Mouse (Mus musculus): Measurements from ENCODE around the gene Gmeb1. TPM values are rescaled to one million over a fixed set of nuclear protein-coding genes. Genes with fewer than 3 reads are reported as not detected.

Gmeb1 gene
- total RNA-seq, 2 experiments from 2014 or later: 21.4 to 23.4 TPM

DNA sequence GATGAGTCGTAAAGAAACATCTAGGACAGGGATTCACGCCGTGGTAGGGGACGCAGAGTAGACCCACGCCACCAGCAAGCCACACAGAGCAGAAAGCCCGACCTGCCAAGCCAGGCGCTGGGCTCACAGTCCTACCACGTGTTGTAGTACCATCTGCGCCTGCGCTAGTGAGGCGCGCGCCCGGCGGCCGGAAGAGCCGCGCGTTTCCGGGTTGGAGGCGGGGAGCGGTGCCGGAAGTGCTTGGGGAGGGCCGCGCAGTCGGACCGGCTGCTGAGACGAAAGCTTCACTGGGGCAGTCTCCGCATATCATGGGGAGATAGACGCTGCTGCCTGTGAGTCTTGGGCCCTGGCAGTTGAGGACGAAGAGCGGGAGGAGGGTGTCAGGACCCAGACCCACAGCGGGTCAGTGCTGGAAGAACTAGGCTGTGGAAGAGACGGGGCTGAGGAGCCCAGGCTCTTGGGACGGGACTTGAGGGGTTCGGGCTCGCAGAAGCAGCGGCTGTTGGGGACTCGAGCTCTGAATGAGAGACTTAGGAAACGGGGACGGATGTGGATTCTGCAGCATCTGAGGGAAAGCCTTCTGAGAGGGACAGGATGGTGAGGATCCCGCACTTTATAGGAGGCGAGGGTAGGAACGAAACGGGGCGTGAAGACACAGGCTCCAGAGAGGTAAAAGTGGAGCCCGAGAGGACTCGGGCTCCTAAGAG lies 12.9 kb upstream of the Gmeb1 start, which contains the start of gene Taf12:
Gene Taf12, plus strand, starts transcription at position 220 of the 707 bp plus-strand sequence.
- DNase-seq (ENCODE audit: low spot score in 2 of 2): peak; percentile 91 to 94

DNA sequence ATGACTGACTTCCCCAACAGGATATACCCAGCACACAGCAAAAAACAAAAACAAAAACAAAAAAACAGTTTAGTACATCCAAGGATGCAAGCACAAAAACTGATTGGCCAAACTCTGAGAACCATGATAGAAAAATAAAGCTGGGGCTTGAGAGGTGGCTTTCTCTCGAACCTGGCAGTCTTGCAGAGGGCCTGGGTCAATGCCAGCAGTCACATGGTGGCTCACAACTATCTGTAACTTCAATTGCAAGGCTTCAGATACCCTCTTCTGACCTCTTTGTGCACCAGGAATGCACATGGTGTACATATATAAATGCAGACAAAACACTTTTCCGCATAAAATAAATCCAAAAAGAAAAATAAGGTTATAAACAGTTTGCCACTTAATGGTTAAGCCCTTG lies 11.8 kb upstream of the Gmeb1 start:
- DNase-seq (ENCODE audit: low spot score in 2 of 2): no peak

DNA sequence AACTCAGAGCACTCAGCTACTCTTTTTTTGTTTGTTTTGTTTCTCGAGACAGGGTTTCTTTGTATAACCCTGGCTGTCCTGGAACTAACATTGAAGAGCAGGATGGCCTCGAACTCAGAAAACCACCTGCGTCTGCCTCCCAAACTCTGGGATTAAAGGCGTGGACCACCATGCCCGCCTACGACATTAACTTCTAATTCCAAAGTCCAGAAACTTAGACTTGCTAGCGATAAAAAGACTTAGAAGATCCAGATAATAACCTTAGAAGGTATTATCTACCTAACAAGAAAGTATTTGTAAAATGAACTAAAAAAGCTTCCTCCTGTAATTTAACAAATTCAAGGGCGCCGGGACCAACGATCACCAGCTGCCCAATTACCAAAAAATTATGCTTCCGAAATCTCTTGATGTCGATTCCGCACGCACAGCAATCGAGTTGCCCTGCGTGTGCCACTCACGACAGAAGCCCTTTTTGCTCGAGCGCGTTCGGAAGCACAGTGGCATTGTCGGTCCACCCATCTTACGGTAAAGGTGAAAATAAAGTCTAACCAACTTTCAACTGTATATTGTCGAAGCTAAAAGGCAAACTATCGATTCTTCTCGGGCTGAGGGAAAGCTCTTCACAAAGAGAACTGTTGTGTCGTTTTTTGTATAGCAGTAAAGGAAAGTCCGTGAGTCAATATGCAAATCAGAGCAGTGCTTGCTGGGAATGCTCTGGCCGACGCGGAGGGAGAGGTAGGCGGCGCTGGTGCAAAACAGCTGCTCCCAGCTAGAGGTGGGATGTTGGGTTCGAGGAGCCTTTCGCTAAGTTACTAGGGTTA lies 8.5 kb upstream of the Gmeb1 start:
- peak; percentile 78 to 87 for DNase-seq (ENCODE audit: low spot score in 2 of 2)

DNA sequence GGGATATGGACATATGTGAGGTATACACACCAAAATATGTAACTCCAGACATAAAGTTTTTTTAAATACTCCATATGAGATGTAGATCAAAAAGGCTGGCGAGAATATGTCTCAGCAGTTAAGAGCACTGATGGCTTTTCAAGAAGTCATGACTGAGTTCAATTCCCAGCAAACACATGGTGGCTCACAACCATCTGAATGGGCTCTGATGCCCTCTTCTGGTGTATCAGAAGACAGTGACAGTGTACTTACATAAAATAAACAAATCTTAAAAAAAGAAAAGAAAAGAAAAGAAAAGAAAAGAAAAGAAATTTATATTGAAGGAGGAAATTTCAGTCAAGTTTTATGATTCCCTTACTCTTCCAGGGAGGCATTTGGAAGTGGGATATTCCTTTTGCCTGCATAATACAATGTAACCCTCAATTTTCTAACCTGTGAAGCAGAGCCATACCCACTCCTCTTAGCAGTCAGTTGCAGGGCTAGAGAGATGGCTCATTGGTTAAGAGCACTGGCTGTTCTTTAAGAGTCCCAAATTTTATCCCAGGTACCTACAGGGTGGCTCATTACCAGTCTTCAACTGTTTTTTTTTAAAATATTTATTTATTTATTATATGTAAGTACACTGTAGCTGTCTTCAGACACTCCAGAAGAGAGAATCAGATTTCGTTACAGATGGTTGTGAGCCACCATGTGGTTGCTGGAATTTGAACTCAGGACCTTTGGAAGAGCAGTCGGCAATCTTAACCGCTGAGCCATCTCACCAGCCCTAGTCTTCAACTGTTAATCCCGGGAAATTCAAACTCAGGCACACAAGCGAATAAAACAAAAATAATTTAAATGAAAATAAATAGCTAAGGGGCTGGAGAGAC lies 7.7 kb upstream of the Gmeb1 start:
- no peak for DNase-seq (ENCODE audit: low spot score in 2 of 2)

DNA sequence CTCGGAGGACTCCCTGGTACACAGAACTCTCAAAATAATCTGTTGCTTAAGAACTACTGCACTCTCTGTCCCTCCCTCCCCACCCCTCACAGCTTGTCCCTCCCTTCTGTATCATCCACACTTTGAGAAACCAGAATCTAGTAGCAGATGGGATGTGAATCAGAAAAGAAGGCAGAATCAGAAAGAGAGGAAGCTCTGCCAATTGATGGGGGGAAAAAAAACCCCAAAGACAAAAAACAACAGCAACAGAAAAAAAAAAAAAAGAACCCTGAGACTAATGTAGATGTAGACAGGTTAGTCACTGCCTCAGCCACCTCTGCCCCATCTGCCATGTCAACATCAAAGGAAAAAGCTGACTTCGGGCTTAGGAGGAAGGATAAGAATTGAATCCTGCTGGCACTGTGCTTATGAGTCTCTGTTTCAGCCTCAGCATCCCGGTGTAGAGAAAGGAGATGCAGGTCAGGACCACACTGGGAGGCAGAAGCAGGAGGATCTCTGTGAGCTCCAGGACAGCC lies 5.5 kb upstream of the Gmeb1 start:
- peak in 1 of 2 experiments; percentile 60 for DNase-seq (ENCODE audit: low spot score in 2 of 2)

DNA sequence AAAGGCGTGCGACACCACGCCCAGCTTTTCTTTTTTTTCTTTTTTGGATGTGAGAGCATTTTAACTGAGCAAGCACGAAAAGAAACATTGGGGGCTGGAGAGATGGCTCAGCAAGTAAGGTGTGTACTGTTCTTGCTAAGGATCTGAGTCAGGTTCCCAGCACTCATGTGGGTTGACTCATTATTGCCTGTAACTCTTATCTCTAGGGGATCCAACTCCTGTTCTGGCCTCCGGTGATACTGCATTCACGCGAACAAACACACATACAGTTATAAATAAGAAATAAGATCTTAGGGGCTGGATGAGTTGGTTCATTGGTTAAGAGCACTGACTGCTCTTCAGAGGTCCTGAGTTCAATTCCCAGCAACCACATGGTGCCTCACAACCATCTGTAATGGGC lies 1.9 kb upstream of the Gmeb1 start:
- no peak for DNase-seq (ENCODE audit: low spot score in 2 of 2)

DNA sequence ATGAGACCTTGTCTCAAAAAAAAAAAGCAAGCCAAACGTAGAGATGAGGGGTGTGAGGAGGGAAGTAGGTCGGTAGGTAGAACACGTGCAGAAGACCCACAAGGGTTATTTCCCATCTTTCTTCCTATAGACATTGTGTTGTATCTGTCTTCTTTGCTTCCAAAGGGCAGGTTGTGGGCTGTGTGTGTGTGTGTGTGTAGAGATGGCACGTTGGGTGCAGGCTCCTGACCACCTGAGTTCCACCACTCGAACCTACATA lies 885 bp upstream of the Gmeb1 start:
- DNase-seq (ENCODE audit: low spot score in 2 of 2): no peak

DNA sequence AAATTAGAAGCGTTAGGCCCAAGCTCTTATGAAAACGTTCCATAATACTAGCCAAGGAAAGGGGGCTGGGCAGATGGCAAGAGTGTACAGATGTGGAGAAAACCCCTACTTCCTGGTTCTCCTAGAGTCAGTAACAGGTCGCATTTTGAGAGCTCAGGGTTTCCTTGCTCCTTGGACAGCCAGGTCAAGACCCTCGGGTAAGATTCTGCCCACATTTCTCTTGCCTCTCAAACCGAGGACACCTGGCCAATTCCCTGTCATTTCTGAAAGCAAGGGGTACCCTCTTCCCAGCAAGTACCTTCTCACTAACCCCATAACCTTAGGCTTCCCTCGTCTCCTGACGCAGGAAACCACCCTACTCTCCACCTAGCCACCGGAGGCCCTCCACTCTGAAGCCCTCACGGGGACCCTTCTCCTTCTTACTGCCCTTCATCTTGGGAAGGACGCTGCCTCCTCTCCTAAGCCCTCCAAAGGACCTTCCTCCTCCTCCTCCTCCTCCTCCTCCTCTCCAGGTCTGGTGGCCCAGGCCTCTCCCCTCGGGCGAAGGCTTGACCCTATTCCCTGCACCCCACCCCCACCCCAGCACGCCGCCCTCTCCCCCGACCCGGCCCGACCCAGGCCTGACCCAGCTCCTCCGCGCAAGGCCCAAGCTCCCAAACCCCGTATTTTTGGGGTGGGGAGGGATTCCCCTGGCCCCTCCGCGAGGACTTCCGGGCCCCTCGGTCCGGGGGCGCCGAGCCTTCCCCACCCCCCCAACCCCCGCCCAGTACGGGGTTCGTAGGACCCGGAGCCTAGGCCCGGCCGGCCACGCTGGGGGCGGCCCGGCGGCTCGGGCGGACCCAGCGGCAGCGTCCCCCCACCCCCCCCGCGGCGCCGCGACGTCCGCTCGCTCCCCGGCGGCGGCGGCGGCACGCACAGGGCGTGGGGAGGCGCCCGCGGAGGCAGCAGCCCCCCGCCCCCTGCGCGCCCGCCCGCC lies 710 bp downstream of the Gmeb1 start:
- DNase-seq (ENCODE audit: low spot score in 2 of 2): no peak

DNA sequence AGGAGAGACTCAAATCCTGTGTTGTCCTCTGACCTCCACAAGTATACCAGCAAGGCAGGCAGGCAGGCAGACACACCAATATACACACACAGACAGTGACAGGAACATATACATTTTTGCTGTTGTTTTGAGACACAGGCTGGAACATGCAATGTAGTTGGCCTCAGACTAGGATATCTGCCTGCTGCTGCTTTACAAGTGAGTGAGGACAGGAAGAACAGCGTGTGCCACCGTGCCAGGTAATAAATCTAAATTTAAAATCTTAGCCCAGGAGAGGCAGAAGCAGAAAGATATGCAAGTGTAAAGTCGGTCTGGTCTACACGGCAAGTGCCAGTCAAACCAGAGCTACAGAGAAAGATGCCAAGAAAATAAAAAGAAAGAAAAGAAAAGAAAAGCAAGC lies 2.2 kb downstream of the Gmeb1 start:
- DNase-seq (ENCODE audit: low spot score in 2 of 2): no peak

DNA sequence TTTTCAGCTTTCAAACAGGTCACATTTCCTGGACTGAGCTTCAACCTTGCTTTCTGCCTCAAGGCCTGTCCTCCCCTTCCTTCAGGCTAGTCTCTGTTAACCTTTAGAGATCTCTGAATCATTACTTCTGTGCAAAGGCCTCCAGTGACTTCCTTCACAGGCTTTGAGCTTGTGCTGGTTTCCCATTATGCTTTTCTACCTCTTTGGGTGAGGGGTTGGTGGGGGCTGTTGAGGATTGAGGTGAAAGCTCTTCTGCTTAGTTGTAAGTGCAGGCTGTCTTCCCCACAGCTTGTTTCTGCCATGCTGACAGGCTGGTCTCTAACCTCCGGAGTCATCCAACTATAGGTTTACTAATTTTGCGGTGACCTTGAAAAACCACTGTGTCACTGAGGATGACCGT lies 5.0 kb downstream of the Gmeb1 start:
- DNase-seq (ENCODE audit: low spot score in 2 of 2): no peak

DNA sequence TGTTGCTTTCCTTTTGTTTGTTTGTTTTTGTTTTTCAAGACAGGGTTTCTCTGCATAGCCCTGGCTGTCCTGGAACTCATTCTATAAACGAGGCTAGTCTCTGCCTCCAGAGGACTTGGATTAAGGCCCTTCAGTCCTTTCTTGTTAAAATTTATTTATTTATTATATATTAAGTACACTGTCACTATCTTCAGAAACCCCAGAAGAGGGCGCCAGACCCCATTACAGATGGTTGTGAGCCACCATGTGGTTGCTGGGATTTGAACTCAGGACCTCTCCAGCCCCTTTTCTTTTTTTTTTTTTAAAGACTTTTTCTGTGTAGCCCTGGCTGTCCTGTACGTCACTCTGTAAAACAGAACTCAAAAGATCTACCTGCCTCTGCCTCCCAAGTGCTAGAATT lies 6.4 kb downstream of the Gmeb1 start:
- no peak for DNase-seq (ENCODE audit: low spot score in 2 of 2)

DNA sequence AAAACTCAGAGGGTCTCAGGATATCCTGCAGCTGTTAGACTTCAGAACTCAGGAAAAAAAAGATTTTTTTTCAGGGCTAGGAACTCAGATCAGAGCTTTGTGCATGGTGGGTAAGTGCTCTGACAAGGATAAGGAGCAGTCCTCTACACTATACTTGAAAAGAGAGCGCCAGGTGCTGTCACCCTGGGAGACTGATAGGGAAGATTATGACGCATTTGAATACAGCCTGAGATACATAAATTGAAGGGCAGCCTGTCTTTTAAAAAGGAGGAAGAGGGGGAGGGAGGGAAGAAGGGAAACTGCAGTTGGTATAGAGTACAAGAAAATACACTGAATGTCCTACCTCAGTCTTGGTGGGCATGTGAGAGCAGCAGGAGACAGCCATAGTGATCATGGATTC lies 7.8 kb downstream of the Gmeb1 start:
- DNase-seq (ENCODE audit: low spot score in 2 of 2): no peak

DNA sequence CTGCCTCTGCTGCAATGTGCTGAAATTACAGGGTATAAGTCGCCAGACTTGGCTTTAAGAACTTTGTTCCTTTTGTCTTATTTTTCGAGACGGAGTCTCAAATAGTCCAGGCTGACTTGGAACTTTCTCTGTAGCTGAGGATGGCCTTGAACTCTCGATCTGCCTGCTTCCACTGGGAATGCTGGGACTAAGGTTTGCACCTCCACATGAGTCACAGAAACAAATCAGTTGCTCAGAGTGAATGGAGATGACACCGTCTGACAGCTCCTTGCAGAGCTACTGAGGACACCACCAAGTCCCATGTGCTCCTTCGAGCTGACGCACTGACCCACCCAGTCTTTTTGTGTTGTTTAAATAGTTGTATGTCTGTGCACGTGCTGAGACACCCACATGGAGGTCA lies 8.3 kb downstream of the Gmeb1 start:
- no peak for DNase-seq (ENCODE audit: low spot score in 2 of 2)

DNA sequence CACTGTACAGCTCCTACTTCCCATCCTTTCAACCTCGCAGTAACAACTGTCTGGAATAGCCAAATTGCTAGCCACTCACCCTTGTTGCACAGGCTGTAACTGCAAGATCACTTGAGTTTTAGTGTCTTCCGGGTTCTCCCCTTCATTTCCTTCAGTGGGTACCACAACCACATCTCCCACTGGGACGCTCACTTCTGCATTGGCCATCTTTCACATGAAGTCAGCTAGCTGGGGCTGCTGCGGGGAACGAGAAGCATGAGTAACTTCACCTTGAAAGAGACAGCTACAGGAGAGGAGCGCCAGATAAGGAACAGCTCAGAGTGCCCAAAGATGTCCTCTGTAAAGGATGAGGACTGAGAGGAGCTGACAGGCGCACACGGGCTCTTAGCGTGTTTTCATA lies 9.8 kb downstream of the Gmeb1 start:
- DNase-seq (ENCODE audit: low spot score in 2 of 2): no peak

DNA sequence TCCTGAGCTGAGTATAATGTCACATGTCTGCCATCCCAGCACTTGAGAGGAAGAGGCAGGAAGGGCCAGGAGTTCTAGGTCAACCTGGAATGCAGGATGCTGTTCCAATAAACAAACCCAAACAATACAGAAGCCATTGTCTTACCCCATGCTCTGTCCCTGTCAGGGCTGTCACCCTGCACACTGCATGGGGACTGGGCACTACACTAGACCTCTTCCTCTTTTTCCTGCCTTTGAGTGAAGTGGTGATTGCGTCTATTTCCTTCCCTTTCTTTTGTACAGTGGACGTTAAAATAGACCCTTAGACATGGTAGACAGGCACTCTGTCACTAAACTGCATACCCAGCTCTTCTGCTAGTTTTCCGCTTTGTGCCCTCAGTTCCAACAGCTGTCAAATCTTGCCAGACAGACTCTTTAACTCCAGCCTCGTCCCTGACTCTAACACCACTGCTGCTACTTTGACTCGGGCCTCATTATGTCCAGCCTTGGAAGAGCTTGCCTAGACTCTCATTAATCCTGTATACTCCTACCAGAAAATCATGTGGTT lies 13.9 kb downstream of the Gmeb1 start:
- DNase-seq (ENCODE audit: low spot score in 2 of 2): no peak

DNA sequence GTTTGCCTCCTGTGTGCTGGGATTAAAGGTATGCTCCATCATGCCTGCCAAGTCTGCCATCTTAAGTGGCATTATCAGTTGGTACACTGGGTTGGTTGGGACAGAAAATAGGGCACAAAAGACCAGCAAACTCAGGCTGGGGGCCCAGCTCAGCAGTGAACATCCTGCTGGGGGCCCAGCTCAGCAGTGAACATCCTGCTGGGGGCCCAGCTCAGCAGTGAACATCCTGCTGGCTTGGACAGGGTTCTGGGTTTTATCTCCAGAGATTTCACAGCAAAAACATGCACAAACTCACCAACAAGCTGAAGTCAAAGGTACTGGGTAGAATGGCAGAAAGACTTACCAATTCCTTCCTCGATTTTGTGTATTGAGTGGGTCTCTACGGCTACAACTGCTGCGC lies 15.8 kb downstream of the Gmeb1 start:
- DNase-seq (ENCODE audit: low spot score in 2 of 2): no peak

DNA sequence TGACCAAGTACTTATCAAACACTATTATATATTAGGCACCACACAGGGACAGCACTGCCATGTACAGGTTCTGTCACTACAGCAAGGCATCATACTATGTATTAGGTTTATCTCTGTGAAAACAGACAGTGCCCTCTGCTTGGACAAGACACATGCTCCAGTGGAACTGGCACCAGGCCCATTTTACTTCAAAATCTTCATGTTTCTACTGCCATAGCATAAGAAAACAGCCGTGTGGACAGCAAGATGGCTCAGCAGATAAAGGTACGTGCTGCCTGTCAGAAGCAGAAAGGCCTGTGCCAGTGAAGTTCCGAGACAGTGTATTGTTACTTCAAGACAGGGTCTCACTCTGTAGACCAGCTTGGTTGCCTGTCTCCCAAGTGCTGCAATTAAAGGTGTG lies 20.2 kb downstream of the Gmeb1 start:
- DNase-seq (ENCODE audit: low spot score in 2 of 2): no peak

DNA sequence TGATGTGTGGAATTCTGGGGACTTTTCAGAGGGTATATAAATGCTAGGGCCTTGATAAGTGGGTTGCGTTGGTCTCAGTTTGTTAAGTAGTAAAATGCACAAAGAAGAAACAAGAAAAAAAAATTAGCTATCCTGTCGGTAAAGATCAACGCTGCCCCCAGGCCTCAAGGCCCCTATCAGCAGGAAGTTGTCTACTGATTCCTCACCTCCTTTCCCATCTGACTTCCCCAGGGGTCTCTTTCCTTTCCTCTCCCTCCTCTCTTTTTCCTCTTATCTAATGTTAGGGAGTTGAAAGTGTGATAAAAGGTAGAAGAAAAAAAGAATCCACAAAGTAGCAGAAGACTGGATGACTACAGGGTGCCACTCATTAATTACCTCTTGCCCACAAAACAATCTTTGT lies 21.0 kb downstream of the Gmeb1 start:
- DNase-seq (ENCODE audit: low spot score in 2 of 2): no peak

DNA sequence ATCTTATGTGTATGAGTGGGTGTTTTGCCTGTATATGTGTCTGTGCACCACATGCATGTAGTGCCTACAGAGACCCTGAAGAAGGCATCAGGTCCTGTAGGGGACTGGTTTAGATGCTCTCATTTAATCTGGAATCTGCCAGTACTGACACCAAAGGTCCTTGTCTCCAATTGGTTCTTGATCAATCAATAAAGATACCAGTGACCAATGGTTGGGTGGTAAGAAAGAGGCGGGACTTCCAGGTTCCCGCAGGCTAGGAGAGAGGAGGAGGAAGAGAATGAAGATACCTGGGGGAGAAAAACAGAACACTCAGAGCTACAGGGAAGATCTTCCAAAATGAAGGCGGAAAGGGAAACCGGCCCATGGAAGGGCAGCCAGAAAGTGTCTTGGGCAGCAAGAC lies 23.0 kb downstream of the Gmeb1 start:
- no peak for DNase-seq (ENCODE audit: low spot score in 2 of 2)

DNA sequence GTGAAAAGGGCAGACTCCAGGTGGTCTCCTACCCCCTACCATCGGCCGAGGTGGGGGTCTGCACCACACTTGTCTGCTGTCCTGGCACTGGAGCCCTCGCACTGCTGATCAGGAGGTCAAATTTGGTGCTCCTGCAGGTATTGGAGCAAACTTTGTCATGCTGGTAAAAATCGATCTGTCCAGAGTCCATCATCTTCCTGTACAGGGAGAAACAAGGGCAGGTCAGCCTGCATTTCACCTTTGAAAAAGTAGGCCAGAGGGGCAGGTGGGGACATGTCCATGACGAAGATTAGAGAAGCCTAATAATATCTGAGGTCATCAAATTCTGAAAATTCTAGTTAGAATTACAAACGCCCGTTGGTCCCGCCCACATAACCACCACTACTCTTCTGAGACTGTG lies 26.7 kb downstream of the Gmeb1 start:
- no peak for DNase-seq (ENCODE audit: low spot score in 2 of 2)

All from layer of hippocampus, adult 18-20 months (tissue).